Comparison of ENCODE assay signal across 13 mouse cellular contexts in the genomic region with DNA sequence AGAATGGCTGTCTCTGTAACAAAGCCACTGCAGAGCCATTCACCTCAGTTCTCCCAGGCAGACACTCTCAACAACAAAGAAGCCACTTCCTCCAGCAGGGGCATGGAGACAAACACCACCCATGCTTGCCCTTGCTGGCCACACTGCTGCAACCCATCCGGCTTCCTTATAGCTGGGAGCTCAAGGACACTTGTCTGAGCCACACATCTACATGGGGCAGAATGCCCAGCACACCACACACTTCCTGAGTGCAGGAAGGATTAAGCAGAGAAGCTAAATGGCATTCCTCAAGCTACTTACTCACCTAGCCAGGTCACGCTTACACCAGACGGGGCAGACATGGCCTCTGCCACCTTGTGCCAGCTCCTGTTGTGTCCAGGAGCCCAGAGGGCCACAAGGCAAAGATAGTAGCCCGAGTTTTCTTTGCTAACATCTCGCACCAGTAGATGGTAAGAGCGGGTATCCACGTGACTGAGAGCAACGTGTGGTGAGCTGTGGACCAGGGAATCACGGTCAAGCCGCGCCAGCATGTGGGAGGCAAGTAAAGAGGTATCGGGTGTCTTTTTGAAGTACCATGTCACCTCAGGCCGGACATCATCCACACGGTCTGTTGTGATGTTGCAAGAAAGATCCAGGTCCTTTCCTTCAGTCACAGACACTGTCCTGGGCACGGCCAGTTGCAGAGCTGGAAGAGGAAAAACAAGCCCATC. TPM values are rescaled to one million over a fixed set of nuclear protein-coding genes. Genes with fewer than 3 reads are reported as not detected.
DNase-seq lines count a peak whose midpoint lies in the region; ATAC-seq and TF ChIP-seq lines count a peak whose summit lies in the region.
"Had no signal": no experiment of that assay in that cellular context is flagged by ENCODE, and none has a peak within 500 bp of the region (broad histone marks: within the 10 kb centered on the region; RNA-seq: fewer than 3 reads in every experiment).

No protein-coding gene starts in this region.

- H3K27ac ChIP-seq in kidney, postnatal 0 days, result no peak overlapping the region
- peak overlapping the region; percentile 85; the same call in 1 of the 2 replicates for H3K27ac ChIP-seq in midbrain, embryonic 14.5 days (replicated peaks; ENCODE audit: low read depth, low read length)
- H3K27ac ChIP-seq: liver, embryonic 15.5 days had no signal

- TF ChIP-seq CTCF in kidney, postnatal 0 days (IDR thresholded peaks at IDR 0.05; ENCODE audit: low read depth), result no peak

- H3K9ac ChIP-seq in kidney, postnatal 0 days (ENCODE audit: low read depth, low read length), result no peak overlapping the region
- H3K9ac ChIP-seq in midbrain, embryonic 14.5 days (replicated peaks; ENCODE audit: low read length), result no peak overlapping the region
- H3K9ac ChIP-seq: liver, embryonic 15.5 days had no signal

- no peak overlapping the region for H3K4me3 ChIP-seq in kidney, postnatal 0 days (replicated peaks; ENCODE audit: low read depth, low read length)
- no peak overlapping the region for H3K4me3 ChIP-seq in midbrain, embryonic 14.5 days (replicated peaks; ENCODE audit: low read depth, low read length)
- H3K4me3 ChIP-seq: erythroblast, embryonic 14.5 days; liver, embryonic 15.5 days had no signal

- H3K4me1 ChIP-seq in kidney, postnatal 0 days (replicated peaks; ENCODE audit: insufficient read depth, low read length), result peaks cover 9% of the 10 kb centered on the region; the same call in 1 of the 2 replicates
- peaks cover 51% of the 10 kb centered on the region for H3K4me1 ChIP-seq in midbrain, embryonic 14.5 days (ENCODE audit: control insufficient read depth, insufficient read depth, low read length)
- H3K4me1 ChIP-seq: liver, embryonic 15.5 days had no signal

- H3K27me3 ChIP-seq in kidney, postnatal 0 days (ENCODE audit: insufficient read depth, low read length), result no peaks in the 10 kb centered on the region
- no peaks in the 10 kb centered on the region for H3K27me3 ChIP-seq in midbrain, embryonic 14.5 days (ENCODE audit: control insufficient read depth, insufficient read depth, low read length)
- H3K27me3 ChIP-seq: liver, embryonic 15.5 days had no signal

- 54% methylated on average over 15 of the region's 15 CpGs for WGBS in kidney, postnatal 0 days
- WGBS in midbrain, embryonic 14.5 days, result 90% methylated on average over 15 of the region's 15 CpGs

- no peaks in the 10 kb centered on the region for H3K36me3 ChIP-seq in kidney, postnatal 0 days (ENCODE audit: insufficient read depth, low read length)
- H3K36me3 ChIP-seq in midbrain, embryonic 14.5 days (ENCODE audit: control insufficient read depth, insufficient read depth, low read length), result peaks cover 11% of the 10 kb centered on the region
- H3K36me3 ChIP-seq: liver, embryonic 15.5 days had no signal

- H3K9me3 ChIP-seq in kidney, postnatal 0 days (replicated peaks; ENCODE audit: low read length), result no peaks in the 10 kb centered on the region
- no peaks in the 10 kb centered on the region for H3K9me3 ChIP-seq in midbrain, embryonic 14.5 days (ENCODE audit: control insufficient read depth, low read length)
- H3K9me3 ChIP-seq: liver, embryonic 15.5 days had no signal

- peak; percentile 61; the same call in 1 of the 2 replicates for ATAC-seq in kidney, postnatal 0 days (replicated peaks; ENCODE audit: low FRiP score, low read depth)
- peak; percentile 32 for ATAC-seq in inflammation-experienced regulatory T-cells, adult 6 months
- no peak for ATAC-seq in midbrain, embryonic 14.5 days (ENCODE audit: low FRiP score, low TSS enrichment)

- DNase-seq in kidney, postnatal 0 days (ENCODE audit: low spot score), result peak; percentile 33
- DNase-seq in kidney, adult 18-20 months, result no peak
- DNase-seq in ZHBTc4 (ENCODE audit: low read depth, low spot score), result peak; percentile 25
- DNase-seq in midbrain, embryonic 14.5 days, result no peak
- no peak for DNase-seq in cerebellum, postnatal 10 days
- DNase-seq in gastrocnemius, adult 8-10 months (ENCODE audit: low spot score in 2 of 2), result no peak
- DNase-seq: cerebellum, adult 9-11 months; heart, adult 11 months; heart, postnatal 4 days; kidney, postnatal 10 days had no signal

- H3K4me2 ChIP-seq in kidney, postnatal 0 days (ENCODE audit: low read length), result peak overlapping the region; percentile 8; the same call in 1 of the 2 replicates
- H3K4me2 ChIP-seq in midbrain, embryonic 14.5 days (ENCODE audit: low read length), result no peak overlapping the region
- H3K4me2 ChIP-seq: liver, embryonic 15.5 days had no signal

RNA-seq across cellular contexts. Expression of gene Ptgfrn, which starts 37.4 kb away (rescaled TPM):
- 2.1 and 2.5 TPM in 2 replicates for polyA plus RNA-seq in kidney, postnatal 0 days (2015; fragmentation: Nextera tagmentation; extraction: Ambion mirVana)
- polyA plus RNA-seq in inflammation-experienced regulatory T-cells, adult 6 months (2017; shearing (Covaris generic)), result 1 to 10 TPM in 2 of 3 experiments, under 1 TPM in 1; 0.55 to 2.4 (median 1.0) TPM
- 4.0 and 4.2 TPM in 2 replicates for polyA plus RNA-seq in midbrain, embryonic 14.5 days (2014; fragmentation: Nextera tagmentation; extraction: Ambion mirVana)
- total RNA-seq in gastrocnemius, adult 8-10 months (2022), result 1 to 10 TPM; 4.5 to 6.3 (median 5.4) TPM
- polyA plus RNA-seq: erythroblast, embryonic 14.5 days had no signal

RNA-seq across cellular contexts. Expression of gene Cd101, which starts 43.3 kb away (rescaled TPM):
- polyA plus RNA-seq in kidney, postnatal 0 days (2015; fragmentation: Nextera tagmentation; extraction: Ambion mirVana), result 0.19 TPM in 1 of 2 replicates, not detected in the other
- 10 to 100 TPM; 10.9 to 26.5 (median 26.5) TPM for polyA plus RNA-seq in inflammation-experienced regulatory T-cells, adult 6 months (2017; shearing (Covaris generic))
- not detected in 2 replicates for polyA plus RNA-seq in midbrain, embryonic 14.5 days (2014; fragmentation: Nextera tagmentation; extraction: Ambion mirVana)
- total RNA-seq in gastrocnemius, adult 8-10 months (2022), result under 1 TPM in 1 of 4 experiments, not detected in 3; 0.24 TPM
- polyA plus RNA-seq: erythroblast, embryonic 14.5 days had no signal

Comparison
In these comparisons a context has a peak if more than half of its experiments do, and no peak if none do; other contexts are left out.
1. DNase-seq: peak in kidney, postnatal 0 days (single experiment) and ZHBTc4 (single experiment); none in kidney, adult 18-20 months (single experiment), midbrain, embryonic 14.5 days (single experiment), cerebellum, postnatal 10 days (0 of 2) and gastrocnemius, adult 8-10 months (0 of 2).